Mouse (Mus musculus): ENCODE data around the gene Kctd8. TPM values are rescaled to one million over a fixed set of nuclear protein-coding genes. Genes with fewer than 3 reads are reported as not detected.

The Kctd8 gene
- polyA plus RNA-seq, 1 experiment = not detected

GRCm38 (mm10) chr5:69088912-69089311 is 252.6 kb downstream of the Kctd8 start:
- Histone ChIP-seq H3ac (ENCODE audit: control insufficient read depth, insufficient read length) (no peak overlapping the region), H3K4me3 (no peak overlapping the region), H3K27me3 (ENCODE audit: control insufficient read depth, insufficient read depth, insufficient read length) (no peaks in the 10 kb centered on the region), H3K4me2 (ENCODE audit: low read depth) (no peak overlapping the region), H3K79me2 (ENCODE audit: control insufficient read depth, insufficient read depth) (no peaks in the 10 kb centered on the region), H3K36me3 (ENCODE audit: control insufficient read depth, insufficient read depth) (no peaks in the 10 kb centered on the region)
- TF ChIP-seq POLR2AphosphoS2 (IDR thresholded peaks at IDR 0.05; ENCODE audit: insufficient read length, low read depth) (no peak), REST (IDR thresholded peaks at IDR 0.05; ENCODE audit: insufficient read depth, insufficient read length) (no peak)

Other genes starting within 250 kb of the Kctd8 start
- gene Yipf7, start 201.0 kb upstream of the Kctd8 start, polyA plus RNA-seq (2012; fragmentation: generic; extraction: Trizol) = 0.77 TPM
- gene Guf1, start 215.2 kb upstream of the Kctd8 start, polyA plus RNA-seq (2012; fragmentation: generic; extraction: Trizol) = 3.6 TPM